Mouse (Mus musculus) kidney, adult 2 months (tissue): ENCODE results near the gene Dner.

ENCODE experiments used
- CTCF ChIP-seq: fragments of 200-500 bp; conservative IDR thresholded peaks from 2 replicates; pipeline ENCODE4 v1.5.1; 2011; ENCODE audit warnings: low read depth, mild to moderate bottlenecking, control low read depth, low read length, moderate library complexity, mixed read lengths; ENCODE audit not compliant: insufficient read depth, insufficient read length
- POLR2A ChIP-seq: fragments of 200-500 bp; IDR thresholded peaks from one replicate; pipeline ENCODE4 v1.6.1; 2011; ENCODE audit warnings: low read depth, low read length, control low read depth

DNA sequence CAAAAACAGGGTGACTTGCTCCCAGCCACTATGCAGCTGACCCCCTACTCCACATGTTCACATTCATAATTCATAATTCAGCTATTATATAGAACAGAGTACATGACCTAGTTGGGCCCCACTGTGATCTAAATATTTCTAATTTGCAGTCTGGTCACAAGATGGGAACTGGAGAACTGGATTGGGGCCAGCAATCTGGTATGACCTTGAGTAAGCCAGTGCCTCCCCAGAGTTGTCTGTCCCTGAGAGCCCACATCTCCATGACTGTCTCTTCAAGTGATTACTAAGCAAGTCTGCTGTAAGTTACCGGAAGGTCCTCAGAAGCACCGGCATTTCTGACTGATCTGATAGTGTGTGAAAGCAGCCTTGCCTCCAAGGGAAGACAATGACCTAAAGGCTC is 49.2 kb downstream of the Dner start:
- TF ChIP-seq CTCF (no peak), POLR2A (no peak)
